Mouse (Mus musculus) cerebellum, adult 2 months (tissue): ENCODE data around the gene Adprhl1. TPM values are rescaled to one million over a fixed set of nuclear protein-coding genes. Genes with fewer than 3 reads are reported as not detected.

Source experiments
- DNase-seq, 2 experiments: peaks; one replicate each; pipeline ENCODE4 v3.0.0; 2021
- H3K27ac ChIP-seq: fragments of 200-500 bp; 2 replicates; pipeline ENCODE4 v1.5.1; 2012; ENCODE audit warnings: low read length, control low read depth, inconsistent platforms; ENCODE audit not compliant: insufficient read depth
- H3K27me3 ChIP-seq: fragments of 200-500 bp; 2 replicates; pipeline ENCODE4 v1.6.1; 2012; ENCODE audit warnings: inconsistent platforms, mild to moderate bottlenecking, low read length, moderate library complexity; ENCODE audit not compliant: control insufficient read depth, insufficient read depth
- H3K4me1 ChIP-seq: fragments of 200-500 bp; 2 replicates; pipeline ENCODE4 v1.6.1; 2011; ENCODE audit warnings: low read length; ENCODE audit not compliant: control insufficient read depth, insufficient read depth
- H3K4me3 ChIP-seq: fragments of 200-500 bp; replicated peaks from 2 replicates; pipeline ENCODE3; 2011; ENCODE audit warnings: mild to moderate bottlenecking, low read depth, low read length, control low read depth; ENCODE audit not compliant: insufficient read depth
- CTCF ChIP-seq: fragments of 200-500 bp; IDR thresholded peaks from 2 replicates; pipeline ENCODE4 v1.5.1; 2011; ENCODE audit warnings: low read depth, mild to moderate bottlenecking, control low read depth, low read length, moderate library complexity, borderline replicate concordance; ENCODE audit not compliant: insufficient read depth
- POLR2A ChIP-seq: fragments of 200-500 bp; IDR thresholded peaks from 2 replicates; pipeline ENCODE4 v1.6.1; 2011; ENCODE audit warnings: low read length, control low read depth, borderline replicate concordance; ENCODE audit not compliant: insufficient read depth
- WGBS: fragments of 180-500 bp; shearing (Covaris S2); methylation state at CpG from one replicate; pipeline ENCODE4 v1.1.7; 2018; 5-methylcytosine and 5-hydroxymethylcytosine counted together
- polyA plus RNA-seq: library from polyadenylated mRNA; depleted of rRNA; stranded (reverse); fragments of >200 nt; gene quantifications from 2 replicates; pipeline ENCODE4 v1.2.3, GENCODE M21; 2012

The Adprhl1 gene
- polyA plus RNA-seq, 1 experiment: 2.5 TPM

DNA sequence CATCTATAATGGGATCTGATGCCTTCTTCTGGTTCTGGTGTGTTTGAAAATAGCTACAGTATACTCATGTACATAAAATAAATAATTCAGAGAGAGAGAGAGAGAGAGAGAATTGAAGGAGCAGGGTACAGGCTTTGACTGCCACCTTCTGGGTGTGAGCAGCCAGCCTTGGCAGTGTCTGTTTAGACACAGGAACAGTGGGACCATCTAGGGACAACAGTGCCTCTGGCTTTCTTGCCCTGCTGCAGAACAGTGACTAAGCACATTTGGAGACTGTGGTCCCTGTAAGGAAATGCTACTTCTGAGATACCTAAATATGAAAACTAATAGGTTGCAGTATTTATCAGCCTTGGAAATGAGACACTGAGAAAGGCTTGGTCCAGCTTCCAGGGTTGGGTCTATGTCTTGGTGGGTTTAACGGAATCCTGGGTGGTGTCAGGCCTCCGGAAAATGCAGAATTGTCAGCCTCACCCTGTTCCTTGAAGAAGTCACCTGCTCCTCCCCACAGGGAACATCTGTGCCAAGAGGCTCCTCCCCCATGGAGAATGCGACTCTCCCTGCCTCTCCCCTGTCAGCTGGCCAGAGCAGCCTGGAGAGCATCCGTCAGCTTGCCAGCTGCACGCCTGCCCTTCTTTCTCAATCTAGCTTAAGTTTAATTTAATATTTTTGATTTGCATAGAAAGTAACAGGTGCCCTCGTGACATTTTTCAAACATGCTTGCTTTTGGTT is 45.2 kb downstream of the Adprhl1 start:
- Histone ChIP-seq H3K27me3 (no peaks in the 10 kb centered on the region), H3K4me3 (no peak overlapping the region), H3K27ac (no peak overlapping the region), H3K4me1 (no peaks in the 10 kb centered on the region)
- DNase-seq: no peak
- TF ChIP-seq POLR2A (no peak), CTCF (no peak)
- 23% methylated on average over 6 of the region's 6 CpGs for WGBS

DNA sequence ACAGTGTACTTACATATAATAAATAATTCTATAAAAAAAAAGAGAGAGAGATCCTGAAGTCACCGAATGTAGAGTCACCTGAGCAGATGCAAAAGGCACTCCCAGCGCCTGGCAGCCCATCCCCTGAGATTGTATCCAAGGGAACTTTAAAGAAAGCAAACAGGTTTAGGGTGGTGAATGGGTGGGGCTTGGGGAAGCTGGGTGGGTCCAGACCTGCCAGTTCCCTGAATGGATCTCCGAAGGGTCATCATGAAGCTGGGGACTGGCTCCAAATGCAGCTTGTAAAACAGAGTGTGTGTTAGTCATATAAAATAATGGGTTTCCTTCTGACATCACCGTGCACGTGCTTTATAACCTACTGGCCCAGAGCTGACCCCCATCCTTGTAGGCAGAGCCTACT is 47.7 kb downstream of the Adprhl1 start:
- no peak for DNase-seq
- Histone ChIP-seq H3K4me3 (no peak overlapping the region), H3K27ac (no peak overlapping the region), H3K4me1 (no peaks in the 10 kb centered on the region), H3K27me3 (no peaks in the 10 kb centered on the region)
- WGBS: 60% methylated on average over 5 of the region's 5 CpGs
- TF ChIP-seq POLR2A (no peak), CTCF (no peak)

DNA sequence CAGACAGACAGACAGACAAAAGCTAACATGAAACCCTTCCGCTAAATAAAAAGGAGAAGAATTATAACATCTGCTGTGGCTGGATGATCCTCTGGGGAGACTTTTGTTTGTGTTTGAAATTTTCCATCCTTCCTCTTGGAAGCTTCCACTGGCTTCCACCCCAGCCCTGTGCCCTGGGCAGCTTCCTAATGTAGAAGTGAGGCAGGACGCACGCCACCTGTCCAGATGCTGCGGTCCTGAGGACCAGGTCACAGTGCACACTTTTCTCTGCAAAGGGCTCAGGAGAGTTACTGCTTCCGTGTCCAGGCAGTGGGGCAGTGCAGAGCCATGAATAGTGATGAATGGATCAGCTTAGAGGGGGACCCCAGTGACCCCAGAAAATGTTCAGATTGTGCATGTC is 48.7 kb downstream of the Adprhl1 start:
- no peak overlapping the region for H3K4me3 ChIP-seq
- no peak for DNase-seq
- no peak overlapping the region for H3K27ac ChIP-seq
- 81% methylated on average over 5 of the region's 5 CpGs for WGBS
- H3K27me3 ChIP-seq: no peaks in the 10 kb centered on the region
- no peaks in the 10 kb centered on the region for H3K4me1 ChIP-seq
- TF ChIP-seq POLR2A: no peak
- no peak for TF ChIP-seq CTCF

DNA sequence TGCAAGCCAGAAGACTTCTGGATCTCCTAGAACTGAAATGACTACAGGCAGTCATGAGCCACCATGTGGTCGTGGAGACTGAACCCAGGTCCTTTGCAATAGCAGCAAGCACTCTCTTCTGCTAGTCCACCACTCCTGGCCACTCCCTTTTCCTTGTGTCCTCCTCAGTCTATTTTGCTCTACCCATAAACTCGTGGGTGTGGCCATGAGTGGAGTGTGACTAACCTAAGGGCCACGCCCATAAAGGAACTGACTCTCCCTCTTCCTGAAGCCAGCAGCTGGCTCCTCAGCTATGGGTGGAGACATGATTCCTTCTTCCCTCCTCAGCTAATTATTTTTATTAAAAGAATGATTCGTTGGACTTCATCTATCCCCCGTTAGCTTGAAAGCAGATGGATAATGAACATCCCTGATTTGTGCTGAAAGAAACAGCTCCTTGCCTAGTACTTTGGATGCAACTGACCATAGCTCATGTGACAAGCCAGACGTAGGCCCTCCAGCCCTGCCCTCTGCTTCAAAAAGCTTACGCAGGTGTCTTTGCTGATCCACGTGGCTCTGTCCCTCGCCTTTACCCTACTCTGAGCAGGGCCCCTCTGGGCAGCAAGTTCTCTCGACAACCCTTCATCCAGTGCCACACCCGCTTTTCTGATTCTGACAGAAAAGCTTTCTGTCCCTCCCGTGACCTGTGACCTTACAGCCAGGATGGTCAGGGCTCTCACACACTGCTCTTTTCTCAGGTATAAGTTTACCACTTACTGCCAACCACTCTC is 49.4 kb downstream of the Adprhl1 start:
- Histone ChIP-seq H3K4me3 (no peak overlapping the region), H3K4me1 (no peaks in the 10 kb centered on the region), H3K27ac (no peak overlapping the region), H3K27me3 (no peaks in the 10 kb centered on the region)
- DNase-seq: no peak
- TF ChIP-seq CTCF: no peak
- TF ChIP-seq POLR2A: no peak
- 71% methylated on average over 12 of the region's 12 CpGs for WGBS

DNA sequence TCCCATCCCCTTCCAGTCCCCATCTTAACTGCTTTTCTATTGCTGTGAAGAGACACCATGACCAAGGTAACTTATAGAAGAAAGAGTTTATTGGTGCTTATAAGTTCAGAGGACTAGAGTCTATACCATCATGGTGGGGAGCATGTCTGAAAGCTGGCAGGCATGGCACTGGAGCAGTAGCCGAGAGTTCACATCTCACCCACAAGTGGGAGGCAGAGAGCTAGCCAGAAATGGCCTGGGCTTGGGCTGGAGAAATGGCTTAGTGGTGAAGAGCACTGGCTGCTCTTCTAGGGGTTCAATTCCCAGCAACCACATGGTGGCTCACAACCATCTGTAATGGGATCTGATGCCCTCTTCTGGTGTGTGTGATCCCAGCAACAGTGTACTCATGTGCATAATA is 50.5 kb downstream of the Adprhl1 start:
- no peak for DNase-seq
- TF ChIP-seq CTCF: no peak
- no peak for TF ChIP-seq POLR2A
- WGBS: 42% methylated on average over 1 of the region's 1 CpGs

DNA sequence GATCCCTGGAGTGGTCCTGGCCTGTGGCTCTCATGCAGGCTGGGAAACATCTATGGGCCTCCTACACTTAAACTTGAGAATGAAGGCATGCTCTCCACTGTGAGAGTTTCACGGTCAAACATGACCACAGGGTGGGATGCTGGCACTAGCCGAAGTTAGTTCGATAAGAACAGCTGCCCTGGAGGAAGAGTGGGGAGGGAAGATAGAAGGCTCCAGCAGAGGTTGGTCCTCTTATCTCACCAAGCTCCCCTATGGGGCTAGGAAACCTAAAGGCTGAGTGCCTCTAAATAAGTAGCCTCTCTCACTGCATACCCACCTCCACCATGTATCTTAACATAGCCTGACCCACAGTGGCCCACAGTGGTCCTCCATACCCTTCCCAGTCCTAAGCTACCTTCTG is 51.2 kb downstream of the Adprhl1 start:
- no peak overlapping the region for H3K27ac ChIP-seq
- H3K4me3 ChIP-seq: no peak overlapping the region
- no peak for DNase-seq
- WGBS: 86% methylated on average over 3 of the region's 3 CpGs
- H3K4me1 ChIP-seq: no peaks in the 10 kb centered on the region
- no peak for TF ChIP-seq CTCF
- TF ChIP-seq POLR2A: no peak
- H3K27me3 ChIP-seq: no peaks in the 10 kb centered on the region

More for the DNA sequence above, 50.5 kb downstream of the Adprhl1 start:
- no peaks in the 10 kb centered on the region for H3K4me1 ChIP-seq
- no peak overlapping the region for H3K27ac ChIP-seq
- H3K27me3 ChIP-seq: no peaks in the 10 kb centered on the region
- H3K4me3 ChIP-seq: no peak overlapping the region

DNA sequence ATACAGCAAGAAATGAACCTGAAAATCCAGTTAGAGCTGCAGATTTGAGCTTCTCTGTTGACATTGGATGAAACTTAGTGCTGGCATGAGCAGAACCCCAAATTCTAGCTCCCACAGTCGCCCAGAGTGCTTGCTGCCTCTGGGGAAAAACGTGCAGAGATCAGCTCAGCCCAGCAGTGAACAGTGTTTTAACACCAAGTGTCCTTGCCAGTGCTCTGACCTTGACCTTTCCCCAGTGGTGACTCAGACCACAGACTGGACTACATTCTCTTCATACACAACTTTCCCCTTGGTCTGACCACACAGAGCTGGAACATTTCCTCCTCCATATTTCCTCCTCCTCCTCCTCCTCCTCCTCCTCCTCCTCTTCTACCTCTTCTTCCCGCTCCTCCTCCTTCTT is 51.9 kb downstream of the Adprhl1 start:
- TF ChIP-seq POLR2A: no peak
- no peak for TF ChIP-seq CTCF
- H3K4me1 ChIP-seq: no peaks in the 10 kb centered on the region
- no peak overlapping the region for H3K4me3 ChIP-seq
- 53% methylated on average over 3 of the region's 3 CpGs for WGBS
- no peaks in the 10 kb centered on the region for H3K27me3 ChIP-seq
- no peak overlapping the region for H3K27ac ChIP-seq
- no peak for DNase-seq

DNA sequence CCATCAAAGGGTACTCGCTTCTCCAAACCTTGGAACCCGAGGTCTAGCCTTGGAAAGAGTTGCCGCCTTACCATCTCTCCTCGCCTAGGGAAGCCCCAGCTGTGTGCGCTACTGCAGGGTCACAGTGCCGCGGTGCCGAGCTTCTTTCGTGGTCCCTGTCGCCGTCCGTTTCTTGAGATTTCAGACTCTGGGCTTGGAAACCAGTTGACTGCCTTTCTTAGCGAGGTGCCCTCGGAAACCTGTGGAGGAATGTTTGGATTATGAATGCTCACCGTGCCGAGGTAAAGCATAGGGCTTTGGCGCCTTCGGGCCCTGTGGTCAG is 53.0 kb downstream of the Adprhl1 start:
- Histone ChIP-seq H3K27ac (no peak overlapping the region), H3K4me1 (no peaks in the 10 kb centered on the region), H3K27me3 (no peaks in the 10 kb centered on the region), H3K4me3 (no peak overlapping the region)
- no peak for DNase-seq
- no peak for TF ChIP-seq POLR2A
- no peak for TF ChIP-seq CTCF
- 2% methylated on average over 18 of the region's 18 CpGs for WGBS
